Mouse (Mus musculus) hindbrain, embryonic 15.5 days (tissue): Measurements from ENCODE around the gene Ltc4s. TPM values are rescaled to one million over a fixed set of nuclear protein-coding genes. Genes with fewer than 3 reads are reported as not detected.

ENCODE experiments used
- ATAC-seq: fragments of 200-750 bp; cut with Nextera tagmentation; 2 replicates; pipeline ENCODE4 v1.8.0; 2017; ENCODE audit warnings: low read depth, moderate number of reproducible peaks, moderate TSS enrichment; ENCODE audit not compliant: low FRiP score
- H3K27ac ChIP-seq: fragments of 300-500 bp; sonication (generic); replicated peaks from 2 replicates; pipeline ENCODE4 v1.5.1; 2015; ENCODE audit warnings: mild to moderate bottlenecking, inconsistent platforms
- H3K27me3 ChIP-seq: fragments of 300-500 bp; sonication (generic); 2 replicates; pipeline ENCODE4 v1.6.1; 2015; ENCODE audit warnings: control low read depth, inconsistent platforms
- H3K36me3 ChIP-seq: fragments of 300-500 bp; sonication (generic); 2 replicates; pipeline ENCODE4 v1.6.1; 2015; ENCODE audit warnings: control low read depth, inconsistent platforms
- H3K4me1 ChIP-seq: fragments of 300-500 bp; sonication (generic); replicated peaks from 2 replicates; pipeline ENCODE4 v1.6.1; 2015; ENCODE audit warnings: control low read depth, inconsistent platforms
- H3K4me2 ChIP-seq: fragments of 300-500 bp; sonication (generic); 2 replicates; pipeline ENCODE4 v1.6.1; 2015; ENCODE audit warnings: moderate library complexity, mild to moderate bottlenecking, inconsistent platforms
- H3K4me3 ChIP-seq: fragments of 300-500 bp; sonication (generic); 2 replicates; pipeline ENCODE4 v1.5.1; 2015; ENCODE audit warnings: mild to moderate bottlenecking, inconsistent platforms
- H3K9ac ChIP-seq: fragments of 300-500 bp; sonication (generic); 2 replicates; pipeline ENCODE4 v1.6.1; 2015; ENCODE audit warnings: inconsistent platforms
- H3K9me3 ChIP-seq: fragments of 300-500 bp; sonication (generic); 2 replicates; pipeline ENCODE4 v1.6.1; 2016; ENCODE audit warnings: control low read depth, inconsistent platforms
- WGBS: fragments of 180-500 bp; shearing (Covaris S2); methylation state at CpG from one replicate; pipeline ENCODE4 v1.1.7; 2015; 5-methylcytosine and 5-hydroxymethylcytosine counted together
- polyA plus RNA-seq: library from polyadenylated mRNA; unstranded; fragments of >200 nt; fragmentation: Nextera tagmentation; extraction: Ambion mirVana; gene quantifications from 2 replicates; pipeline ENCODE4 v1.2.1, GENCODE M21; 2015

Ltc4s gene
- polyA plus RNA-seq, 1 experiment from 2014 or later = 2.9 TPM

GRCm38 (mm10) chr11:50269163-50269562 lies 30.7 kb upstream of the Ltc4s start:
- Histone ChIP-seq H3K9ac (no peak overlapping the region), H3K27ac (no peak overlapping the region), H3K4me3 (no peak overlapping the region), H3K36me3 (peaks cover 28% of the 10 kb centered on the region), H3K9me3 (no peaks in the 10 kb centered on the region), H3K4me1 (no peaks in the 10 kb centered on the region), H3K27me3 (no peaks in the 10 kb centered on the region), H3K4me2 (no peak overlapping the region)
- WGBS = 83% methylated on average over 2 of the region's 2 CpGs
- ATAC-seq = no peak

- H3K4me2 ChIP-seq = no peak overlapping the region
- ATAC-seq = no peak
- WGBS = 95% methylated on average over 3 of the region's 3 CpGs
- no peak overlapping the region for H3K4me3 ChIP-seq
- no peaks in the 10 kb centered on the region for H3K27me3 ChIP-seq
- no peaks in the 10 kb centered on the region for H3K4me1 ChIP-seq
- no peak overlapping the region for H3K27ac ChIP-seq
- peaks cover 42% of the 10 kb centered on the region for H3K36me3 ChIP-seq
- H3K9ac ChIP-seq = no peak overlapping the region
- no peaks in the 10 kb centered on the region for H3K9me3 ChIP-seq
Measured at GRCm38 (mm10) chr11:50266997-50267396, 28.6 kb upstream of the Ltc4s start.

- no peak overlapping the region for H3K9ac ChIP-seq
- no peaks in the 10 kb centered on the region for H3K9me3 ChIP-seq
- WGBS = 82% methylated on average over 8 of the region's 8 CpGs
- peaks cover 51% of the 10 kb centered on the region for H3K36me3 ChIP-seq
- ATAC-seq = no peak
- H3K4me3 ChIP-seq = no peak overlapping the region
- no peaks in the 10 kb centered on the region for H3K4me1 ChIP-seq
- no peak overlapping the region for H3K27ac ChIP-seq
- no peak overlapping the region for H3K4me2 ChIP-seq
- H3K27me3 ChIP-seq = no peaks in the 10 kb centered on the region
Measured at GRCm38 (mm10) chr11:50265931-50266330, 27.5 kb upstream of the Ltc4s start.

GRCm38 (mm10) chr11:50263198-50263597 lies 24.8 kb upstream of the Ltc4s start:
- H3K36me3 ChIP-seq = peaks cover 67% of the 10 kb centered on the region
- H3K27me3 ChIP-seq = no peaks in the 10 kb centered on the region
- no peaks in the 10 kb centered on the region for H3K9me3 ChIP-seq
- no peaks in the 10 kb centered on the region for H3K4me1 ChIP-seq
- WGBS = 93% methylated on average over 3 of the region's 3 CpGs
- H3K4me2 ChIP-seq = no peak overlapping the region
- H3K4me3 ChIP-seq = no peak overlapping the region
- H3K9ac ChIP-seq = no peak overlapping the region
- ATAC-seq = no peak
- no peak overlapping the region for H3K27ac ChIP-seq

- Histone ChIP-seq H3K4me3 (no peak overlapping the region), H3K27me3 (no peaks in the 10 kb centered on the region), H3K9me3 (no peaks in the 10 kb centered on the region), H3K27ac (no peak overlapping the region), H3K4me2 (no peak overlapping the region), H3K4me1 (no peaks in the 10 kb centered on the region), H3K9ac (no peak overlapping the region), H3K36me3 (peaks cover 76% of the 10 kb centered on the region)
- WGBS = 88% methylated on average over 4 of the region's 4 CpGs
- ATAC-seq = no peak
Measured at GRCm38 (mm10) chr11:50262020-50262419, 23.6 kb upstream of the Ltc4s start.

- ATAC-seq = no peak
- H3K9ac ChIP-seq = no peak overlapping the region
- no peak overlapping the region for H3K4me2 ChIP-seq
- no peaks in the 10 kb centered on the region for H3K27me3 ChIP-seq
- H3K4me1 ChIP-seq = no peaks in the 10 kb centered on the region
- no peaks in the 10 kb centered on the region for H3K9me3 ChIP-seq
- no peak overlapping the region for H3K4me3 ChIP-seq
- peaks cover 50% of the 10 kb centered on the region for H3K36me3 ChIP-seq
- no peak overlapping the region for H3K27ac ChIP-seq
- WGBS = 69% methylated on average over 7 of the region's 7 CpGs
Measured at GRCm38 (mm10) chr11:50258310-50258709, 19.9 kb upstream of the Ltc4s start.

GRCm38 (mm10) chr11:50256615-50257014 lies 18.2 kb upstream of the Ltc4s start:
- ATAC-seq = no peak
- Histone ChIP-seq H3K4me2 (no peak overlapping the region), H3K36me3 (peaks cover 34% of the 10 kb centered on the region), H3K9me3 (no peaks in the 10 kb centered on the region), H3K27ac (no peak overlapping the region), H3K4me1 (no peaks in the 10 kb centered on the region), H3K27me3 (no peaks in the 10 kb centered on the region), H3K9ac (no peak overlapping the region), H3K4me3 (no peak overlapping the region)
- 88% methylated on average over 7 of the region's 7 CpGs for WGBS

- H3K27ac ChIP-seq = no peak overlapping the region
- no peaks in the 10 kb centered on the region for H3K27me3 ChIP-seq
- H3K4me1 ChIP-seq = no peaks in the 10 kb centered on the region
- no peak overlapping the region for H3K9ac ChIP-seq
- no peaks in the 10 kb centered on the region for H3K9me3 ChIP-seq
- H3K4me2 ChIP-seq = no peak overlapping the region
- ATAC-seq = no peak
- WGBS = 76% methylated on average over 12 of the region's 12 CpGs
- no peak overlapping the region for H3K4me3 ChIP-seq
- peaks cover 14% of the 10 kb centered on the region for H3K36me3 ChIP-seq
Measured at GRCm38 (mm10) chr11:50254010-50254580, 15.7 kb upstream of the Ltc4s start.

GRCm38 (mm10) chr11:50253393-50253792 lies 15.0 kb upstream of the Ltc4s start:
- Histone ChIP-seq H3K27ac (no peak overlapping the region), H3K4me3 (no peak overlapping the region), H3K4me2 (no peak overlapping the region), H3K4me1 (no peaks in the 10 kb centered on the region), H3K36me3 (peaks cover 14% of the 10 kb centered on the region), H3K27me3 (no peaks in the 10 kb centered on the region), H3K9me3 (no peaks in the 10 kb centered on the region), H3K9ac (no peak overlapping the region)
- no peak for ATAC-seq
- 67% methylated on average over 1 of the region's 1 CpGs for WGBS

- H3K9ac ChIP-seq = no peak overlapping the region
- H3K4me1 ChIP-seq = no peaks in the 10 kb centered on the region
- peaks cover 11% of the 10 kb centered on the region for H3K36me3 ChIP-seq
- 78% methylated on average over 11 of the region's 11 CpGs for WGBS
- no peak overlapping the region for H3K27ac ChIP-seq
- no peak overlapping the region for H3K4me2 ChIP-seq
- ATAC-seq = no peak
- H3K9me3 ChIP-seq = no peaks in the 10 kb centered on the region
- H3K4me3 ChIP-seq = no peak overlapping the region
- H3K27me3 ChIP-seq = no peaks in the 10 kb centered on the region
Measured at GRCm38 (mm10) chr11:50252684-50253265, 14.4 kb upstream of the Ltc4s start.

GRCm38 (mm10) chr11:50252166-50252565 lies 13.8 kb upstream of the Ltc4s start:
- Histone ChIP-seq H3K4me1 (no peaks in the 10 kb centered on the region), H3K4me2 (no peak overlapping the region), H3K27me3 (no peaks in the 10 kb centered on the region), H3K4me3 (no peak overlapping the region), H3K36me3 (peaks cover 7% of the 10 kb centered on the region), H3K9ac (no peak overlapping the region), H3K27ac (no peak overlapping the region), H3K9me3 (no peaks in the 10 kb centered on the region)
- ATAC-seq = no peak
- WGBS = 71% methylated on average over 3 of the region's 3 CpGs

GRCm38 (mm10) chr11:50248473-50249171 lies 10.2 kb upstream of the Ltc4s start:
- H3K4me3 ChIP-seq = no peak overlapping the region
- no peak overlapping the region for H3K27ac ChIP-seq
- H3K4me2 ChIP-seq = no peak overlapping the region
- H3K4me1 ChIP-seq = no peaks in the 10 kb centered on the region
- H3K9ac ChIP-seq = no peak overlapping the region
- no peaks in the 10 kb centered on the region for H3K27me3 ChIP-seq
- ATAC-seq = no peak
- 86% methylated on average over 7 of the region's 7 CpGs for WGBS
- H3K9me3 ChIP-seq = no peaks in the 10 kb centered on the region
- no peaks in the 10 kb centered on the region for H3K36me3 ChIP-seq
